Mouse (Mus musculus) cortical plate, adult 2 months (tissue): Measurements from ENCODE around the gene Arhgap19. TPM values are rescaled to one million over a fixed set of nuclear protein-coding genes. Genes with fewer than 3 reads are reported as not detected.
A peak's percentile ranks its signal among the peaks of the same experiment; 100 is the strongest.

ENCODE experiments used
- H3K27ac ChIP-seq: fragments of 200-500 bp; 2 replicates; pipeline ENCODE4 v1.5.1; 2012; ENCODE audit warnings: low read length, control low read depth, inconsistent platforms; ENCODE audit not compliant: insufficient read depth
- H3K4me1 ChIP-seq: fragments of 200-500 bp; 2 replicates; pipeline ENCODE4 v1.6.1; 2011; ENCODE audit warnings: low read length; ENCODE audit not compliant: control insufficient read depth, insufficient read depth
- H3K4me3 ChIP-seq: fragments of 200-500 bp; 2 replicates; pipeline ENCODE4 v1.5.1; 2011; ENCODE audit warnings: mild to moderate bottlenecking, low read length, control low read depth; ENCODE audit not compliant: insufficient read depth
- CTCF ChIP-seq: fragments of 200-500 bp; IDR thresholded peaks from 2 replicates; pipeline ENCODE4 v1.5.1; 2011; ENCODE audit warnings: mild to moderate bottlenecking, control low read depth, low read length; ENCODE audit not compliant: insufficient read depth; ENCODE audit errors: extremely low read depth
- POLR2A ChIP-seq: fragments of 200-500 bp; IDR thresholded peaks from 2 replicates; pipeline ENCODE4 v1.6.1; 2011; ENCODE audit warnings: mild to moderate bottlenecking, low read length, control low read depth; ENCODE audit not compliant: insufficient read depth; ENCODE audit errors: extremely low read depth
- polyA plus RNA-seq: library from polyadenylated mRNA; depleted of rRNA; stranded (reverse); fragments of >200 nt; gene quantifications from 2 replicates; pipeline ENCODE4 v1.2.3, GENCODE M21; 2012

The Arhgap19 gene
- polyA plus RNA-seq, 1 experiment, result 3.0 TPM

DNA sequence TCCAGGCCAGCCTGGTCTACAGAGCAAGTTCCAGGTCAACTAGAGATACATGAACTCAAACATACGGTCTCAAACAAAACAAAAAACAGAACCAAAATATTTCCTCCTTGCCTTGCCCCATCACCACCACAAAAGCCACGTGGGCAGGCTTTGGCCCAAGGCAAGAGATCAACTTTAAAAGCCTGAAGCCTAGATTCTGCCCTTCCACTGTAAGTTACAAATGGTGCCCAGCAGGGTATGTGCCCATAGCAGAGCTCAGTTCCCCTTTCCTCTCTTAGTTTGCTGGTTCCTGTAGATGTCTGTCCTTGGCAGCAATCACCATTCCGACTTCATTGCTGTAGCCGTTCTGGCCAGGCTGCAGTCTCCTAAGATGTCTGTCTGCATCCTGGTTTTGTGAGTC is 40.9 kb upstream of the Arhgap19 start:
- Histone ChIP-seq H3K27ac (no peak overlapping the region), H3K4me3 (no peak overlapping the region), H3K4me1 (no peaks in the 10 kb centered on the region)
- no peak for TF ChIP-seq CTCF

- Histone ChIP-seq H3K4me3 (no peak overlapping the region), H3K4me1 (no peaks in the 10 kb centered on the region), H3K27ac (no peak overlapping the region)
- TF ChIP-seq POLR2A (no peak), CTCF (no peak)
Measured at GRCm38 (mm10) chr19:41842196-41842595, 40.3 kb upstream of the Arhgap19 start.

DNA sequence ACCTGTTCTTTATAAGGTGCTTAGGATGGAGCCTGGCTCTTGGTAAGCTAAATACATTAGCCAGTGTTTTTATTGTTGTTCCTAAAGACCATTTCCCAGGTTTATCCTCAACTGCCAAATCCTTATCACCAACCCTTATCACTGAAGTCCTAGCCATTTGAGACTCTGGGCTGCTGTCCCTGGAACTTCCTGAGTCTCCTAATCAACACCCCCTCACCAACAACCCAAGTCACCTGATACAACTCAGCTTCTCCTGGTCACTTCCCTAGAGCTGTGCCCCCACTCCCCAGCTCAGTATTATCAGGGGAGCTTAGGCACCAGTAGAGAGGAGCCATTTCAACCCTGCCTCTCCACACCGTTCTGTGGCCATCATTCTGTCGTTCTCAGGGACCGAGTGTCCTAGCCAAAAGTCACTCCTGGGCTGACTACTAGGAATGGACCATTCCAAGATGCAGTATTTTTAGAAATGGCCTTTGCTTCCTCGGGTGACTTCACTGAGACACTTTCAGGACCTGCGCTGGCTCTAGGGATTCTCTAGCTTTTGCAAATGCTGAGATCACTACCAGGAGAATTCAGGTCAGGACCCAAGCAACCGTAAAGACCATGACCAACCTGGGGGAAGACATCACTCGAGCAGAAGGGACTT is 39.4 kb upstream of the Arhgap19 start:
- Histone ChIP-seq H3K4me3 (no peak overlapping the region), H3K27ac (no peak overlapping the region), H3K4me1 (no peaks in the 10 kb centered on the region)
- TF ChIP-seq POLR2A, result no peak
- no peak for TF ChIP-seq CTCF

GRCm38 (mm10) chr19:41839685-41840084 is 37.8 kb upstream of the Arhgap19 start:
- Histone ChIP-seq H3K27ac (no peak overlapping the region), H3K4me1 (no peaks in the 10 kb centered on the region; the same call in 1 of the 2 replicates), H3K4me3 (no peak overlapping the region)
- TF ChIP-seq POLR2A (no peak), CTCF (no peak)

DNA sequence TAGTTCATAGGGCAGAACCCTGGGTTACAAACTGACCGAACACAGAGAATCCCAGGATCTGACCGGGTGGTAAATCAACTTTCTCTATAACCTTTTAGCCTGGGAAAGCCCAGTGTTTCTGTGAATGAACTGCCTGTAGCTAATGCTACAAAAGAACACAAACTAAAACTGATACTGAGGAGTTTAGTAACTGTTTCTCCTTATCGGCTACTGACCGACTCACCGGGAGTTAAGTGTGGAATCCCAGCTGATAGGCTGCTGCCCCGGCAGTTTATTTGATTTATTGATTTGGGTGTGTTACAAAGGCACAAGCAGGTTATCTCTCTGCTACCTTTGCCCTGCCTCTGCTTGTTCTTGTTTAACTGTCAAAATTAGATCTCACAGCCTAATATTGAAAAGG is 37.0 kb upstream of the Arhgap19 start:
- Histone ChIP-seq H3K4me3 (no peak overlapping the region), H3K27ac (no peak overlapping the region), H3K4me1 (no peaks in the 10 kb centered on the region; the same call in 1 of the 2 replicates)
- TF ChIP-seq POLR2A, result no peak
- no peak for TF ChIP-seq CTCF

DNA sequence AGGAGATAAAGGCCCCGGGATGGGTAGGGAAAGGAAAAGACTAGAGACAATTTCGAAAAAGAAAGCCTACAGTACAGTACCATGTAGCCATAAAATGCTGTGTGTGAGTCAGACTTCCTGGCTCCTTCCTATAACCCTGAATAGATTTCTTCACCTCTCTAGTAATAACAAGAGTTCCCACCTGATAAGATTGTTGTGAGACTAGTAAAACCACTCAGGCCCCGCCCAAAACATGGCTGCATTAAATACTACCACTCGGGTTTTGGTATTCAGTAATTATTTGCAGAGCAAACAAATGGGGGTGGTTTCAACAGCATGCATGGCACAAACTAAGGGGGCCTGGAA is 36.0 kb upstream of the Arhgap19 start:
- Histone ChIP-seq H3K4me3 (no peak overlapping the region), H3K27ac (no peak overlapping the region), H3K4me1 (peaks cover under 1% of the 10 kb centered on the region; the same call in 1 of the 2 replicates)
- no peak for TF ChIP-seq POLR2A
- TF ChIP-seq CTCF, result no peak

GRCm38 (mm10) chr19:41837194-41837916 is 35.5 kb upstream of the Arhgap19 start:
- Histone ChIP-seq H3K27ac (no peak overlapping the region), H3K4me1 (peaks cover 2% of the 10 kb centered on the region; the same call in 1 of the 2 replicates), H3K4me3 (no peak overlapping the region)
- TF ChIP-seq POLR2A (no peak), CTCF (no peak)

DNA sequence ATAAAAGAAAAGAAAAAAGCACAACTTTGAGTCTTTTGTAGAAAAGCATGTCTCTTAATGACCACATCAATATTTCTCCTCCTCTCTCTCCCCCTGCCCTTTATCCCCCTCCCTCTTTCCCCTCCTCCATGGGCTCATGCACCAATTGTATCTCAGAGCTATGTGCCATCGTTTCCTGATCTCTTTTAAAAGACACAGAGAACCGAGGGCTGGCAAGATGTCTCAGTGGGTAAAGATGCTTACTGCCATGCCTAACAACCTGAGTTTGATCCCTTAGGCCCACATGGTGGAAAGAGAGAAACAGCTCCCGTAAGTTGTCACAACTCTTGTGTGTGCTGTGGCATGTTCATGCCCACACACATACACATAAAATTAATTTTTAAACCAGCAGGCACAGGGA is 34.9 kb upstream of the Arhgap19 start:
- TF ChIP-seq CTCF (no peak), POLR2A (no peak)
- Histone ChIP-seq H3K4me3 (no peak overlapping the region), H3K27ac (no peak overlapping the region), H3K4me1 (peaks cover 4% of the 10 kb centered on the region)

GRCm38 (mm10) chr19:41835816-41836215 is 34.0 kb upstream of the Arhgap19 start:
- Histone ChIP-seq H3K4me3 (no peak overlapping the region), H3K27ac (no peak overlapping the region)

GRCm38 (mm10) chr19:41835407-41835806 is 33.6 kb upstream of the Arhgap19 start:
- TF ChIP-seq POLR2A (no peak), CTCF (no peak)
- H3K4me3 ChIP-seq, result no peak overlapping the region
- H3K27ac ChIP-seq, result no peak overlapping the region
- H3K4me1 ChIP-seq, result peaks cover 7% of the 10 kb centered on the region

More at GRCm38 (mm10) chr19:41835816-41836215, 34.0 kb upstream of the Arhgap19 start:
- H3K4me1 ChIP-seq, result peaks cover 7% of the 10 kb centered on the region
- peak; percentile 10; the same call in 1 of the 2 replicates for TF ChIP-seq POLR2A
- no peak for TF ChIP-seq CTCF
